Mouse (Mus musculus): Measurements from ENCODE around the gene Gm6882. TPM values are rescaled to one million over a fixed set of nuclear protein-coding genes. Genes with fewer than 3 reads are reported as not detected.
"Not testable (repeated sequence)": the region's sequence is repeated elsewhere in the genome, so short reads cannot be mapped to it uniquely, and the experiment has no call there.

Gm6882 gene
- polyA plus RNA-seq (2015; fragmentation: Nextera tagmentation; extraction: Ambion mirVana), result not detected in 2 replicates

DNA sequence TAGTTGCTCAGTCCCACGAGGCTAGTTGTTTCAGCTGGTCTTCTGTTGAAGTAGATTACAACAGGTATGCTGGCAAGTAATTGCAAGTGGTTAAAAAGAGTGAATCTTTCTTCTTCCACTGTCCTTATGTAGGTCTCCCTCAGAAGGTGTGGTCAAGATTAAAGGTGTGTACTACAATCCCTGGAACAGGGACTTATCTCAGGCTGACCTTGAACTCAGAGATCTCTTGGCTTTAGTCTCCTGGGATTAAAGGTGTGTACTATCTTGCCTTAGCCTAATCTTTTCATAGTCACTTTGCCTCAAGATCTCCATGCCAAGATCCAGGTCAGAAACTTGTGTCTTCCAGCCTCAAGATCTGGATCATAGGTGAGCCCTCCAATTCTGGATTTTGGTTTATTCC is at the start of gene Gm6882:
TSS of gene Gm6882 (minus strand) at position 101 of the 400 bp plus-strand sequence.
- not testable (repeated sequence) for ATAC-seq (replicated peaks; ENCODE audit: low FRiP score); H3K27me3 ChIP-seq; H3K27ac ChIP-seq; H3K9me3 ChIP-seq (replicated peaks); H3K4me1 ChIP-seq; H3K4me2 ChIP-seq; H3K9ac ChIP-seq; H3K36me3 ChIP-seq; H3K4me3 ChIP-seq (replicated peaks)
- WGBS, result 31% methylated on average over 1 of the region's 1 CpGs

Other genes with a start within 250 kb of the Gm6882 start
- gene Gm5157, start 242.3 kb downstream of the Gm6882 start, polyA plus RNA-seq (2015; fragmentation: Nextera tagmentation; extraction: Ambion mirVana), result not detected in 2 replicates
- gene Vmn1r124, start 172.1 kb downstream of the Gm6882 start, polyA plus RNA-seq (2015; fragmentation: Nextera tagmentation; extraction: Ambion mirVana), result not detected in 2 replicates
- gene Vmn1r125, start 160.6 kb downstream of the Gm6882 start, polyA plus RNA-seq (2015; fragmentation: Nextera tagmentation; extraction: Ambion mirVana), result not detected in 2 replicates
- gene Vmn1r126, start 131.3 kb downstream of the Gm6882 start, polyA plus RNA-seq (2015; fragmentation: Nextera tagmentation; extraction: Ambion mirVana), result not detected in 2 replicates
- not detected in 2 replicates for gene Vmn1r127, start 112.9 kb downstream of the Gm6882 start, polyA plus RNA-seq (2015; fragmentation: Nextera tagmentation; extraction: Ambion mirVana)
- not detected in 2 replicates for gene Vmn1r128, start 83.4 kb downstream of the Gm6882 start, polyA plus RNA-seq (2015; fragmentation: Nextera tagmentation; extraction: Ambion mirVana)
- gene Vmn1r129, start 71.5 kb downstream of the Gm6882 start, polyA plus RNA-seq (2015; fragmentation: Nextera tagmentation; extraction: Ambion mirVana), result not detected in 2 replicates
- gene Vmn1r130, start 79.0 kb upstream of the Gm6882 start, polyA plus RNA-seq (2015; fragmentation: Nextera tagmentation; extraction: Ambion mirVana), result not detected in 2 replicates
- gene Vmn1r131, start 113.3 kb upstream of the Gm6882 start, polyA plus RNA-seq (2015; fragmentation: Nextera tagmentation; extraction: Ambion mirVana), result not detected in 2 replicates
- gene Vmn1r132, start 181.3 kb upstream of the Gm6882 start, polyA plus RNA-seq (2015; fragmentation: Nextera tagmentation; extraction: Ambion mirVana), result not detected in 2 replicates

All from kidney, embryonic 15.5 days (tissue).